8 mouse cellular contexts compared by ENCODE assay signal in the genomic region with DNA sequence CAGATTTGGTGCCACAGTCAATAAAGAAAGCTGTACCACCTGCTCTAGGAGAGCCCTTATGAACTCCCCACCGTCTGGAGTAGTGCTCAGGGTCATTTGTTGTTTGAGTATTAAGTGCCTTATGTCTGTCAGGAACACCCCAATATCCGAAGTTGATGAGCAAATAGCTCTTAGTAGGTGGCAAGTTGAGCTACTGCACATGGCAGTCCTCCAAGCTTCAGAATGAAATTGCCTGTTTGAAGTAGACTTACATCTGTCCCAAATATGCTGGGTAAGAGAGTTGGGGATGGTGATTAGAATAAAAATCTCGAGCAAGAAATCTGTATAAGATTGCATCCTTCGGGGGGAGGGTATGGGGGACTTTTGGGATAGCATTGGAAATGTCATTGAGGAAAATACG. TPM values are rescaled to one million over a fixed set of nuclear protein-coding genes. Genes with fewer than 3 reads are reported as not detected.
DNase-seq lines count a peak whose midpoint lies in the region; ATAC-seq and TF ChIP-seq lines count a peak whose summit lies in the region.

No protein-coding gene starts in this region.

- no peak for TF ChIP-seq CTCF in olfactory bulb, adult 2 months (IDR thresholded peaks at IDR 0.05; ENCODE audit: insufficient read depth, low read depth, low read length)

- peak; percentile 25 for DNase-seq in cerebellum, adult 11 months
- DNase-seq in cerebellum, postnatal 4 days (ENCODE audit: low spot score in 2 of 2), result no peak
- peak; percentile 20 for DNase-seq in right cerebral cortex, adult 18-20 months
- no peak for DNase-seq in right cerebral cortex, postnatal 14 days
- DNase-seq in limb, embryonic 11.5 days (ENCODE audit: low spot score), result peak; percentile 38
- no peak for DNase-seq in left cerebral cortex, adult 11 months (ENCODE audit: low spot score)
- DNase-seq in adrenal gland, postnatal 10 days, result no peak

- H3K4me1 ChIP-seq in limb, embryonic 11.5 days (ENCODE audit: control insufficient read depth, insufficient read depth, low read length), result peaks cover 5% of the 10 kb centered on the region
- peaks cover 3% of the 10 kb centered on the region; the same call in 1 of the 2 replicates for H3K4me1 ChIP-seq in olfactory bulb, adult 2 months (ENCODE audit: control insufficient read depth, insufficient read depth, low read length)

- WGBS in limb, embryonic 11.5 days, result 20% methylated on average over 5 of the region's 5 CpGs
- WGBS in olfactory bulb, adult 2 months, result 9% methylated on average over 5 of the region's 5 CpGs

- peak overlapping the region; percentile 16; the same call in 1 of the 2 replicates for H3K4me2 ChIP-seq in limb, embryonic 11.5 days (ENCODE audit: low read depth, severe bottlenecking)

- ATAC-seq in limb, embryonic 11.5 days (ENCODE audit: insufficient number of reproducible peaks, low FRiP score, low TSS enrichment, low read depth), result 0 out of 2 replicates have a peak, but pooled peaks have one; percentile 2

- no peaks in the 10 kb centered on the region for H3K27me3 ChIP-seq in limb, embryonic 11.5 days (ENCODE audit: control insufficient read depth, insufficient read depth, low read length)

- no peak for TF ChIP-seq POLR2A in olfactory bulb, adult 2 months (IDR thresholded peaks at IDR 0.05; ENCODE audit: insufficient read depth, low read depth, low read length)

- peak overlapping the region; percentile 28; the same call in 1 of the 2 replicates for H3K9ac ChIP-seq in limb, embryonic 11.5 days (ENCODE audit: low read length)

- H3K36me3 ChIP-seq in limb, embryonic 11.5 days (ENCODE audit: control insufficient read depth, insufficient read depth, low read length), result peaks cover 9% of the 10 kb centered on the region

- H3K9me3 ChIP-seq in limb, embryonic 11.5 days (ENCODE audit: control insufficient read depth, low read length), result no peaks in the 10 kb centered on the region; the same call in 1 of the 2 replicates

- no peak overlapping the region for H3K27ac ChIP-seq in limb, embryonic 11.5 days (replicated peaks; ENCODE audit: low read depth, low read length)
- H3K27ac ChIP-seq in olfactory bulb, adult 2 months (ENCODE audit: insufficient read depth, low read depth, low read length), result peak overlapping the region; percentile 45; the same call in 1 of the 2 replicates

- H3K4me3 ChIP-seq in limb, embryonic 11.5 days (ENCODE audit: low read depth, low read length), result no peak overlapping the region
- no peak overlapping the region for H3K4me3 ChIP-seq in olfactory bulb, adult 2 months (ENCODE audit: insufficient read depth, low read depth, low read length)

RNA-seq across cellular contexts. Expression of a gene that starts 24.4 kb away (rescaled TPM):
- 77.6 and 83.3 TPM in 2 replicates for polyA plus RNA-seq in limb, embryonic 11.5 days (2014; fragmentation: Nextera tagmentation; extraction: Ambion mirVana)
- not detected in 2 replicates for polyA plus RNA-seq in olfactory bulb, adult 2 months (2012; ENCODE audit: insufficient read depth, insufficient read length, low replicate concordance, missing spikeins)
- 10 to 100 TPM; 35.2 to 38.3 TPM for total RNA-seq in adrenal gland, postnatal 10 days (2021)

RNA-seq across cellular contexts. Expression of a gene that starts 31.9 kb away (rescaled TPM):
- 223 and 240 TPM in 2 replicates for polyA plus RNA-seq in limb, embryonic 11.5 days (2014; fragmentation: Nextera tagmentation; extraction: Ambion mirVana)
- not detected in 2 replicates for polyA plus RNA-seq in olfactory bulb, adult 2 months (2012; ENCODE audit: insufficient read depth, insufficient read length, low replicate concordance, missing spikeins)
- 10 to 100 TPM; 83.9 to 89.7 TPM for total RNA-seq in adrenal gland, postnatal 10 days (2021)

Comparison
In these comparisons a context has a peak if more than half of its experiments do, and no peak if none do; other contexts are left out.
1. DNase-seq: peak in cerebellum, adult 11 months (single experiment), right cerebral cortex, adult 18-20 months (single experiment) and limb, embryonic 11.5 days (single experiment); none in cerebellum, postnatal 4 days (0 of 2), right cerebral cortex, postnatal 14 days (single experiment), left cerebral cortex, adult 11 months (single experiment) and adrenal gland, postnatal 10 days (single experiment).